Mouse (Mus musculus) C2C12 (cell line): ENCODE measurements around the gene Zfp94.

Experiments used
- CTCF ChIP-seq: IDR thresholded peaks from one replicate; pipeline ENCODE4 v1.5.1; 2011; ENCODE audit not compliant: control insufficient read depth, insufficient read depth, insufficient read length
- MYOG ChIP-seq: IDR thresholded peaks from one replicate; pipeline ENCODE4 v1.6.1; 2011; ENCODE audit not compliant: control insufficient read depth, insufficient read length; ENCODE audit errors: extremely low read depth
- USF1 ChIP-seq: IDR thresholded peaks from one replicate; pipeline ENCODE4 v1.6.1; 2011; ENCODE audit warnings: low read depth, mild to moderate bottlenecking, control low read depth, moderate library complexity

DNA sequence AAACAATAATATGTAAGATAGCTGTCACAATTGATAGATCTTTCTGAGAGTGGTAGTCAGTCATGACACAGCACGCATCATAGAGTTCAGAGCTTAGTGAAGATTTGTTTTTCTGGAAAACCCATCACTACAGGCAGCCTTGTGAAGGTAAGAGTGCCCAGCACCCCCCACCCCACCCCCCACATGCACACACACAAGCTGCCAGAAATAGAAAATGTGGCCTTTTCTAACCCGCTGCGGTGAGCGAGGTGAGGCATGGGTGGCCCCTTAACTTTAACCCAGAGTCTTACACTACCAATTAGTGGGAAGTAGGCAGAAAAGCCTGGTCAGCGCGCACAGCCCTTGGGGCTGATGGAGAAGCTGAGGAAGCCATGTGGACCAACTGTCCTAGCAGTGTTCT, 45.3 kb downstream of the Zfp94 start:
- no peak for TF ChIP-seq CTCF
- no peak for TF ChIP-seq MYOG
- TF ChIP-seq USF1: no peak
